Mouse (Mus musculus) urinary bladder, adult 2 months (tissue): Measurements from ENCODE around the gene Vstm2b. TPM values are rescaled to one million over a fixed set of nuclear protein-coding genes. Genes with fewer than 3 reads are reported as not detected.

Experiments
- polyA plus RNA-seq: library from polyadenylated mRNA; depleted of rRNA; stranded (reverse); fragments of >200 nt; gene quantifications from 2 replicates; pipeline ENCODE4 v1.2.3, GENCODE M21; 2012; rRNA removed

The Vstm2b gene
- polyA plus RNA-seq, 1 experiment = 2.7 TPM

Other genes with a start within 250 kb of the Vstm2b start
- gene 4930433I11Rik, start 89.2 kb downstream of the Vstm2b start, polyA plus RNA-seq = not detected in 2 replicates
- not detected in 2 replicates for gene Gm4884, start 134.4 kb downstream of the Vstm2b start, polyA plus RNA-seq